Mouse (Mus musculus): ENCODE measurements around the gene Fem1a. TPM values are rescaled to one million over a fixed set of nuclear protein-coding genes. Genes with fewer than 3 reads are reported as not detected.

Fem1a gene
- polyA plus RNA-seq, 1 experiment = 14.4 TPM

DNA sequence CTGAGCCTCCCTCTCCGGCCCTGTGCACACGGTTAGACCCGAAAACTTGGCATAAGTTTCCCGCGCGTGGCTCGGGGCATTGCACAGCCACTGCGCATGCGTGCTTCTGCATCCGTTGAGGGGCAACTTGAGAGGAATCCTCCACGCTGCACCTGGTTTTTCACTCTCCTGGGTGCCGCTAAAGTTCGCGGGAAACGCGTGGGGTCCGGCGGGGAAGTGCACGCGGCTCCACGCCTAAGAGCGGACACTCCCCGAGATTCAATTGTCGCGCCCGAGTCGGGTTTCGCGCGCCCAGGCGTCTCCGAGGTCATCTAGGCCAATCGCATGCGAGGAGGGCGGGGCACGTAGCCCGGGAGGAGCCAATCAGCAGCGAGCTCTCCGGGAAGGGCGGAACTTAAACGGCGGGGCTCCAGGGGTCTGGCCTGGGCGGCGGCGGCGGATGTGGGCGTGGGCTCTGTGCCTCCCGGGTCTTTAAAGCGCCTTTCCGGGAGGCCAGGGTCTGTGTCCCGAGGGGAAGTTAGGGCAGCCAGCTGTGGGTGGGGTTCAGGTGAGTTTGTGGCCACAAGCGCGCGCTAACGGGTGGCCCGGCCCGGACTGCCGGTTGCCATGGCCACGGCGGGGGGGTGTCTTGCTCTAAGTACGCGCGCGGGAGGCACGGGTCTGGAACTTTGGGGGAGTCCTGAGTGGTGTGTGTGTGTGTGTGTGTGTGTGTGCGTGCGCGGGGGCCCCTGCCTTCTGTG is 47.4 kb downstream of the Fem1a start:
- DNase-seq (ENCODE audit: low spot score) = peak; percentile 86

DNA sequence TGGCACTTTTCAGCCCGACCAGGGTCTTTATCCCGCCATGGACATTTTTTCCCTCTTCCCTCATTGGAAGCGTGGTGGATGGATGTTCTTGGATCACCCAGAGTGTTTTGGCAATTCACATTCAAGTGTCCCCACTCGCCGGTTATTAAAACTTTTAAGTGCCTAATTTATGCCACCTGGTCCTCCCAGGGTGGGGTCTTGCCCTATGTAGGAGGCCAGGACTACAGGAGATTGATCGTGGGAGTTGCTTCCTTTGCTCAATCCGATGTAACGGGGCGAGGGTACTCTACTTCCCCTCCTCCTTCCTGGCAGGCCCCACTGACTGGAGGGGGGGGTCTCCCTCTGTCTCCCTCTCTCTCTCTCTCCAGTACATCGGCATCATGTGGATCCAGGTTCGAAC is 48.1 kb downstream of the Fem1a start:
- no peak for DNase-seq (ENCODE audit: low spot score)

DNA sequence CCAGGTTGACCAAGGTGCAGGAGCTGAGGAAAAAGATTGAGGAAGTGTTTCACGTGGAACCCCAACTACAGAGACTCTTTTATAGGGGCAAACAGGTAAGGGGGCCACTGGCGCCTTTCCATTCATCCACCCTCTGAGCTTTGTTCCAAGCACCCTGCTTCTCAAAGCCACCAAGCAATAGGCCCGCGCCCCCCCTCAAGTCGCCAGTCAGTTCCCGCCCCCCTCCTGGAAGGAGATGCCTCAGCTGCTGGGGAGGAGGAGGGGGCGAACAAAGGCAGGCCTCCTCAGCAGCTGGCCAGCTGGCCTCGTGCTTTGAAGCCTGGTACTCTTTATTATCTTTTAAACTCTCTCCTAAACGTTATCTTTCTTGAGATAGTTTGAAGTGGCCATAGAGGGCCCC is 48.5 kb downstream of the Fem1a start:
- DNase-seq (ENCODE audit: low spot score) = no peak

GRCm38 (mm10) chr17:56305826-56306225 is 49.2 kb downstream of the Fem1a start:
- DNase-seq (ENCODE audit: low spot score) = peak; percentile 24

DNA sequence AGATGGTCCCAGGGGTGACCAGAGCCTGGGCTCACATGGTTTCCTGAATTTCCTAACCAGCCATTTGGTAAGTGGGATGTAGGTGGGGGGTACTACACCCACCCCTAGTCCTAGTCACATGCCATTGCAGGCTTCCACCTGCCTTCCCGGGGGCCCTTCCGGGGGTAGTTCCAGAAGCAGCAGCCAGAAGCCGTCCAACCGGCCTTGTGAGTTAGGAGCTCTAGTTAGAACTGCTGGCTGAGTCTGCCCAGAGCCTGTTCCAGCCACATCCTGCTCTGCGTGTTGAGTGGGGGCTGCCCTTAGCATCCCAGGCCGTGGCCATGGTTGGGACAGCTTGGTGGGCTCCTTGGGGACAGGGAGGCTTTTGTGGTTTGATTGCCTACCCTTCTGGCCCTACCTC is 51.5 kb downstream of the Fem1a start:
- DNase-seq (ENCODE audit: low spot score) = peak; percentile 62

DNA sequence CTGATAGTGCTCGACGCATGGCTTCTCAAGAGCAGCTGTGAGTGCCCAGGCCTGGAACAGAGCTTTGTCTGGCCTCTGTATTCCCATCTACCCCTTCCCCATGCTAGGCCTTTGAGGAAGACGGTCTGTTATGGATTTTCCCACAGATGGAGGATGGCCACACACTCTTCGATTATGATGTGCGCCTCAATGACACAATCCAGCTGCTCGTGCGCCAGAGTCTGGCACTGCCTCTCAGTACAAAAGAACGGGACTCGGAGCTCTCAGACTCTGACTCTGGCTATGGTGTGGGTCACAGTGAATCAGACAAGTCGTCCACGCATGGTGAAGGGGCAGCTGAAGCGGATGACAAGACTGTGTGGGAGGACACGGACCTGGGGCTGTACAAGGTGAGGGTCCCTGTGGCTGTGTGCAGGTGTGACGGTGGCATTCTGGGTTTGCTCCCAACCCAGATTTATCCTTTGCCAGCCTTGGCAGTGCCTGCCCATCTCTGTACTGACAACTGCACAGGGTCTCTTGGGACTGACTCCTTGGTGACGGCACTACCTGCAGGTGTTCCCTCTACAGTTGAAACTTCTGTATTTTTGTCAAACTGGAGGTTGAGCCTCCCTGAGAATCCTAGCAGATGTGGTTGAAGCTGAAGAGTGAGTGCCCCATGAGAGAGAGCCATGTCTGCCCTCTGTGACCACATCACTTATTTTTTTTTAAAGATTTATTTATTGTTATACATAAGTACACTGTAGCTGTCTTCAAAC is 52.8 kb downstream of the Fem1a start:
- no peak for DNase-seq (ENCODE audit: low spot score)

Other genes starting within 250 kb of the Fem1a start
- gene Sh3gl1, start 220.2 kb upstream of the Fem1a start, polyA plus RNA-seq (2012; rRNA removed) = 55.5 and 78.1 TPM in 2 replicates
- gene Chaf1a, start 216.4 kb upstream of the Fem1a start, polyA plus RNA-seq (2012; rRNA removed) = 2.1 and 2.2 TPM in 2 replicates
- gene Ubxn6, start 181.8 kb upstream of the Fem1a start, polyA plus RNA-seq (2012; rRNA removed) = 62.3 and 62.7 TPM in 2 replicates
- 68.8 and 70.6 TPM in 2 replicates for gene Hdgfl2, start 177.2 kb upstream of the Fem1a start, polyA plus RNA-seq (2012; rRNA removed)
- gene Plin4, start 147.0 kb upstream of the Fem1a start, polyA plus RNA-seq (2012; rRNA removed) = 96.9 and 98.3 TPM in 2 replicates
- gene Plin5, start 139.2 kb upstream of the Fem1a start, polyA plus RNA-seq (2012; rRNA removed) = 1.4 and 1.9 TPM in 2 replicates
- gene Lrg1, start 134.8 kb upstream of the Fem1a start, polyA plus RNA-seq (2012; rRNA removed) = 23.4 and 23.9 TPM in 2 replicates
- 3.3 and 4.4 TPM in 2 replicates for gene Sema6b, start 116.5 kb upstream of the Fem1a start, polyA plus RNA-seq (2012; rRNA removed)
- gene Tnfaip8l1, start 94.3 kb upstream of the Fem1a start, polyA plus RNA-seq (2012; rRNA removed) = 1.7 and 2.0 TPM in 2 replicates
- 42.0 and 51.0 TPM in 2 replicates for gene Mydgf, start 72.9 kb upstream of the Fem1a start, polyA plus RNA-seq (2012; rRNA removed)
- gene Dpp9, start 37.9 kb upstream of the Fem1a start, polyA plus RNA-seq (2012; rRNA removed) = 24.1 and 24.8 TPM in 2 replicates
- gene Ticam1, start 20.0 kb downstream of the Fem1a start, polyA plus RNA-seq (2012; rRNA removed) = 8.7 and 10.0 TPM in 2 replicates
- 34.6 and 43.6 TPM in 2 replicates for gene Plin3, start 36.1 kb downstream of the Fem1a start, polyA plus RNA-seq (2012; rRNA removed)
- gene Arrdc5, start 43.5 kb downstream of the Fem1a start, polyA plus RNA-seq (2012; rRNA removed) = not detected in 2 replicates
- 4.6 and 5.3 TPM in 2 replicates for gene Uhrf1, start 46.5 kb downstream of the Fem1a start, polyA plus RNA-seq (2012; rRNA removed)
- 23.7 and 31.1 TPM in 2 replicates for gene Kdm4b, start 69.3 kb downstream of the Fem1a start, polyA plus RNA-seq (2012; rRNA removed)
- 313 and 341 TPM in 2 replicates for gene Ptprs, start 219.7 kb downstream of the Fem1a start, polyA plus RNA-seq (2012; rRNA removed)

Measured in urinary bladder, adult 2 months (tissue).